Mouse (Mus musculus): Measurements from ENCODE around the gene Ndufv2. TPM values are rescaled to one million over a fixed set of nuclear protein-coding genes. Genes with fewer than 3 reads are reported as not detected.

Ndufv2 gene
- polyA plus RNA-seq, 2 experiments, result 54.6 to 273 TPM

GRCm38 (mm10) chr17:66111402-66111959, 10.1 kb upstream of the Ndufv2 start, which contains the start of gene Washc1:
Washc1 (plus strand) TSS chr17:66111545.
- H3K27me3 ChIP-seq (ENCODE audit: control insufficient read depth, insufficient read depth, low read length), result no peaks in the 10 kb centered on the region
- ATAC-seq (ENCODE audit: insufficient read depth), result peak; percentile 99
- H3K36me3 ChIP-seq (replicated peaks; ENCODE audit: control insufficient read depth, insufficient read depth, low read depth), result peaks cover 14% of the 10 kb centered on the region
- H3K4me1 ChIP-seq (replicated peaks; ENCODE audit: control insufficient read depth in 2 of 2, insufficient read depth in 2 of 2, low read length in 1 of 2), result peaks cover 16 to 19% of the 10 kb centered on the region in 2 experiments
- H3K4me3 ChIP-seq (ENCODE audit: insufficient read depth in 1 of 2, low read depth in 2 of 2, low read length in 2 of 2), result peak within 1 kb of the TSS; percentile 68 to 91
- H3K4me2 ChIP-seq (ENCODE audit: low read depth), result peak within 1 kb of the TSS; percentile 82
- no peaks in the 10 kb centered on the region for H3K9me3 ChIP-seq (ENCODE audit: control insufficient read depth, low read length)
- peak; percentile 83 to 85 (median 84) for DNase-seq (ENCODE audit: low read depth in 3 of 3, low spot score in 3 of 3)
- peak within 1 kb of the TSS; percentile 67 for H3K9ac ChIP-seq (replicated peaks)
- under 1% methylated on average over 37 of the region's 41 CpGs for WGBS (ENCODE audit: insufficient replicate concordance)
- peak within 1 kb of the TSS; percentile 10 for H3K27ac ChIP-seq
- TF ChIP-seq EP300 (IDR thresholded peaks at IDR 0.05; ENCODE audit: low read depth) (no peak), CTCF (IDR thresholded peaks at IDR 0.05; ENCODE audit: low read depth) (peak; percentile 20; the same call in 1 of the 2 replicates)

- DNase-seq (ENCODE audit: low read depth in 3 of 3, low spot score in 3 of 3) (no peak), ATAC-seq (ENCODE audit: insufficient read depth) (no peak)
- peak overlapping the region; percentile 10 for H3K27ac ChIP-seq
- H3K9me3 ChIP-seq (ENCODE audit: control insufficient read depth, low read length), result no peaks in the 10 kb centered on the region
- peak overlapping the region; percentile 82 for H3K4me2 ChIP-seq (ENCODE audit: low read depth)
- TF ChIP-seq EP300 (IDR thresholded peaks at IDR 0.05; ENCODE audit: low read depth), result no peak
- TF ChIP-seq CTCF (IDR thresholded peaks at IDR 0.05; ENCODE audit: low read depth), result no peak
- H3K27me3 ChIP-seq (ENCODE audit: control insufficient read depth, insufficient read depth, low read length), result no peaks in the 10 kb centered on the region
- peaks cover 16 to 19% of the 10 kb centered on the region in 2 experiments for H3K4me1 ChIP-seq (replicated peaks; ENCODE audit: control insufficient read depth in 2 of 2, insufficient read depth in 2 of 2, low read length in 1 of 2)
- H3K9ac ChIP-seq (replicated peaks), result peak overlapping the region; percentile 67
- peak overlapping the region; percentile 37 to 68 for H3K4me3 ChIP-seq (ENCODE audit: insufficient read depth in 1 of 2, low read depth in 2 of 2, low read length in 2 of 2)
- peaks cover 9% of the 10 kb centered on the region; the same call in 1 of the 2 replicates for H3K36me3 ChIP-seq (replicated peaks; ENCODE audit: control insufficient read depth, insufficient read depth, low read depth)
- 20% methylated on average over 6 of the region's 6 CpGs for WGBS (ENCODE audit: insufficient replicate concordance)
Measured at GRCm38 (mm10) chr17:66110746-66111145, 9.4 kb upstream of the Ndufv2 start.

GRCm38 (mm10) chr17:66108198-66108597, 6.8 kb upstream of the Ndufv2 start:
- ATAC-seq (ENCODE audit: insufficient read depth), result no peak
- Histone ChIP-seq H3K36me3 (replicated peaks; ENCODE audit: control insufficient read depth, insufficient read depth, low read depth) (no peaks in the 10 kb centered on the region), H3K4me1 (replicated peaks; ENCODE audit: control insufficient read depth in 2 of 2, insufficient read depth in 2 of 2, low read length in 1 of 2) (peaks cover 16 to 19% of the 10 kb centered on the region in 2 experiments), H3K4me3 (ENCODE audit: insufficient read depth in 1 of 2, low read depth in 2 of 2, low read length in 2 of 2) (no peak overlapping the region), H3K27me3 (ENCODE audit: control insufficient read depth, insufficient read depth, low read length) (no peaks in the 10 kb centered on the region), H3K27ac (no peak overlapping the region), H3K4me2 (ENCODE audit: low read depth) (no peak overlapping the region), H3K9ac (replicated peaks) (no peak overlapping the region), H3K9me3 (ENCODE audit: control insufficient read depth, low read length) (no peaks in the 10 kb centered on the region)
- WGBS (ENCODE audit: insufficient replicate concordance), result 63% methylated on average over 4 of the region's 4 CpGs
- DNase-seq (ENCODE audit: low read depth in 3 of 3, low spot score in 3 of 3), result no peak
- TF ChIP-seq EP300 (IDR thresholded peaks at IDR 0.05; ENCODE audit: low read depth), result no peak
- TF ChIP-seq CTCF (IDR thresholded peaks at IDR 0.05; ENCODE audit: low read depth), result no peak

- H3K4me3 ChIP-seq (ENCODE audit: insufficient read depth in 1 of 2, low read depth in 2 of 2, low read length in 2 of 2), result no peak overlapping the region
- TF ChIP-seq CTCF (IDR thresholded peaks at IDR 0.05; ENCODE audit: low read depth) (no peak), EP300 (IDR thresholded peaks at IDR 0.05; ENCODE audit: low read depth) (no peak)
- 62% methylated on average over 8 of the region's 8 CpGs for WGBS (ENCODE audit: insufficient replicate concordance)
- no peaks in the 10 kb centered on the region for H3K36me3 ChIP-seq (replicated peaks; ENCODE audit: control insufficient read depth, insufficient read depth, low read depth)
- H3K9ac ChIP-seq (replicated peaks), result no peak overlapping the region
- no peak overlapping the region for H3K4me2 ChIP-seq (ENCODE audit: low read depth)
- H3K4me1 ChIP-seq (replicated peaks; ENCODE audit: control insufficient read depth in 2 of 2, insufficient read depth in 2 of 2, low read length in 1 of 2), result peaks cover 13 to 16% of the 10 kb centered on the region in 2 experiments
- no peaks in the 10 kb centered on the region for H3K27me3 ChIP-seq (ENCODE audit: control insufficient read depth, insufficient read depth, low read length)
- DNase-seq (ENCODE audit: low read depth in 3 of 3, low spot score in 3 of 3) (no peak), ATAC-seq (ENCODE audit: insufficient read depth) (no peak)
- H3K27ac ChIP-seq, result no peak overlapping the region
- no peaks in the 10 kb centered on the region for H3K9me3 ChIP-seq (ENCODE audit: control insufficient read depth, low read length)
Measured at GRCm38 (mm10) chr17:66107466-66107865, 6.1 kb upstream of the Ndufv2 start.

GRCm38 (mm10) chr17:66106601-66107267, 5.4 kb upstream of the Ndufv2 start:
- Histone ChIP-seq H3K27me3 (ENCODE audit: control insufficient read depth, insufficient read depth, low read length) (no peaks in the 10 kb centered on the region), H3K4me2 (ENCODE audit: low read depth) (no peak overlapping the region), H3K4me3 (ENCODE audit: insufficient read depth in 1 of 2, low read depth in 2 of 2, low read length in 2 of 2) (no peak overlapping the region), H3K36me3 (replicated peaks; ENCODE audit: control insufficient read depth, insufficient read depth, low read depth) (no peaks in the 10 kb centered on the region), H3K9me3 (ENCODE audit: control insufficient read depth, low read length) (no peaks in the 10 kb centered on the region), H3K4me1 (replicated peaks; ENCODE audit: control insufficient read depth in 2 of 2, insufficient read depth in 2 of 2, low read length in 1 of 2) (peaks cover 11 to 13% of the 10 kb centered on the region in 2 experiments), H3K27ac (no peak overlapping the region), H3K9ac (replicated peaks) (no peak overlapping the region)
- WGBS (ENCODE audit: insufficient replicate concordance), result 47% methylated on average over 10 of the region's 10 CpGs
- TF ChIP-seq EP300 (IDR thresholded peaks at IDR 0.05; ENCODE audit: low read depth) (no peak), CTCF (IDR thresholded peaks at IDR 0.05; ENCODE audit: low read depth) (peak; percentile 90)
- no peak for ATAC-seq (ENCODE audit: insufficient read depth)
- DNase-seq (ENCODE audit: low read depth in 3 of 3, low spot score in 3 of 3), result peak in 2 of 3 experiments; percentile 47 to 50

Measured in liver, embryonic 14.5 days (tissue).